Mouse (Mus musculus) MEL (cell line): ENCODE measurements around the gene Kansl1.

ENCODE experiments used
- BHLHE40 ChIP-seq: IDR thresholded peaks from 2 replicates; pipeline ENCODE4 v1.6.1; 2012; ENCODE audit warnings: low read depth, mild to moderate bottlenecking, inconsistent platforms, low read length, improper control_type of control experiment, borderline replicate concordance
- CTCF ChIP-seq, 3 experiments: IDR thresholded peaks in 2 of 3; conservative IDR thresholded peaks in 1 of 3; 2 replicates each; pipeline ENCODE4 v1.5.1; 2011 to 2012; ENCODE audit warnings: low read length in 3 of 3, low read depth in 2 of 3, mild to moderate bottlenecking in 2 of 3, improper control_type of control experiment in 1 of 3, inconsistent platforms in 1 of 3, mixed read lengths in 1 of 3, moderate library complexity in 1 of 3; ENCODE audit not compliant: control insufficient read depth in 1 of 3, insufficient read depth in 1 of 3, poor library complexity in 1 of 3, severe bottlenecking in 1 of 3
- EP300 ChIP-seq, 2 experiments: IDR thresholded peaks; 2 replicates each; pipeline ENCODE4 v1.6.1; 2011; ENCODE audit warnings: improper control_type of control experiment in 2 of 2, low read length in 2 of 2, low read depth in 1 of 2, mild to moderate bottlenecking in 1 of 2
- ETS1 ChIP-seq: IDR thresholded peaks from 2 replicates; pipeline ENCODE4 v1.6.1; 2012; ENCODE audit warnings: low read depth, mild to moderate bottlenecking, inconsistent platforms, low read length, improper control_type of control experiment, moderate library complexity
- GATA1 ChIP-seq: IDR thresholded peaks from 2 replicates; pipeline ENCODE4 v1.6.1; 2011; ENCODE audit warnings: low read depth, low read length, improper control_type of control experiment
- JUND ChIP-seq: IDR thresholded peaks from 2 replicates; pipeline ENCODE4 v1.6.1; 2011; ENCODE audit warnings: low read depth, mild to moderate bottlenecking, improper control_type of control experiment, low read length
- KAT2A ChIP-seq: conservative IDR thresholded peaks from 2 replicates; pipeline ENCODE4 v1.6.1; 2012; ENCODE audit warnings: low read depth, low read length, improper control_type of control experiment, inconsistent platforms
- POLR2A ChIP-seq, 2 experiments: IDR thresholded peaks; 2 replicates each; pipeline ENCODE4 v1.6.1; 2011 to 2012; ENCODE audit warnings: low read length in 2 of 2, mild to moderate bottlenecking in 2 of 2, control low read depth in 1 of 2, improper control_type of control experiment in 1 of 2, low read depth in 1 of 2, moderate library complexity in 1 of 2; ENCODE audit not compliant: control insufficient read depth in 1 of 2, insufficient read depth in 1 of 2, poor library complexity in 1 of 2
- TAL1 ChIP-seq: IDR thresholded peaks from 2 replicates; pipeline ENCODE4 v1.6.1; 2012; ENCODE audit warnings: mild to moderate bottlenecking, inconsistent platforms, low read length, moderate library complexity, mixed read lengths
- TBP ChIP-seq: IDR thresholded peaks from 2 replicates; pipeline ENCODE4 v1.8.0; 2011; ENCODE audit warnings: low read depth, low read length, improper control_type of control experiment
- TCF12 ChIP-seq: IDR thresholded peaks from 2 replicates; pipeline ENCODE4 v1.6.1; 2014; ENCODE audit warnings: low read depth, mild to moderate bottlenecking, inconsistent platforms, low read length, improper control_type of control experiment, moderate library complexity
- UBTF ChIP-seq: IDR thresholded peaks from 2 replicates; pipeline ENCODE4 v1.6.1; 2012; ENCODE audit warnings: low read depth, mild to moderate bottlenecking, inconsistent platforms, low read length, improper control_type of control experiment, moderate library complexity, borderline replicate concordance; ENCODE audit not compliant: insufficient read depth
- ZMIZ1 ChIP-seq: IDR thresholded peaks from 2 replicates; pipeline ENCODE4 v1.6.1; 2012; ENCODE audit warnings: low read depth, mild to moderate bottlenecking, inconsistent platforms, low read length, improper control_type of control experiment, moderate library complexity

DNA sequence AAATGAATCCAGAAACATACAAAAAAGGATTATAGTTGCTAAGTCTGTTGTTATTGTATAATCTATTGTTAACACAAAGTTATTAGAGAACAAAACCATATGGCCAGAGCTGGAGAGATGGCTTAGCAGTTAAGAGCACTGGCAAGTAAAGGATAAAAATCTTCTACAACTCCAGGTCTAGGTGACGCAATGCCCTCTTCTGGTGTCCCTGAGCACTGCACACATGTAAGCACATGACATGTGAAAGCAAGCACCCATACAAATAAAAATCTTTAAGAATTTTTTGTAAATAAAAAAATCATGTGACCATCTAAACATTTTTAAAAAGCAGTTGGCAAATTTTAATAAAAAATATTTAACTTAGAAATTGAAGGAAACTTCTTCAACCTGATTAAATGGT is 17.4 kb downstream of the Kansl1 start:
- TF ChIP-seq TBP (no peak), UBTF (no peak), CTCF (IDR thresholded peaks at IDR 0.05 in 2 of 3, conservative IDR thresholded peaks at IDR 0.05 in 1 of 3; ENCODE audit: control insufficient read depth in 1 of 3, insufficient read depth in 1 of 3, low read depth in 2 of 3, low read length in 3 of 3, poor library complexity in 1 of 3, severe bottlenecking in 1 of 3) (peak; percentile 51 to 58 (median 53)), JUND (no peak), ZMIZ1 (no peak), GATA1 (no peak), BHLHE40 (no peak), ETS1 (no peak), TAL1 (no peak), KAT2A (no peak), EP300 (IDR thresholded peaks at IDR 0.05; ENCODE audit: low read depth in 1 of 2, low read length in 2 of 2) (no peak), TCF12 (no peak), POLR2A (IDR thresholded peaks at IDR 0.05; ENCODE audit: control insufficient read depth in 1 of 2, insufficient read depth in 1 of 2, low read depth in 1 of 2, low read length in 2 of 2, poor library complexity in 1 of 2) (no peak)
